Mouse (Mus musculus): ENCODE results near the gene Gse1. TPM values are rescaled to one million over a fixed set of nuclear protein-coding genes. Genes with fewer than 3 reads are reported as not detected.
A peak's percentile ranks its signal among the peaks of the same experiment; 100 is the strongest.

Gse1 gene
- total and polyA plus RNA-seq, 3 experiments, result 23.6 to 128 (median 66.9) TPM

- Histone ChIP-seq H3K27me3 (ENCODE audit: control insufficient read depth in 1 of 2, insufficient read depth in 2 of 2, low read length in 2 of 2) (no peaks in the 10 kb centered on the region), H3K4me3 (ENCODE audit: control insufficient read depth in 1 of 2, insufficient read depth in 1 of 2, low read depth in 2 of 2, low read length in 2 of 2) (peak overlapping the region; percentile 45 to 71; a peak in 3 of 4 replicates), H3K27ac (ENCODE audit: control insufficient read depth, low read depth, low read length) (peak overlapping the region; percentile 90), H3K36me3 (ENCODE audit: control insufficient read depth in 1 of 2, insufficient read depth in 2 of 2, low read length in 2 of 2) (peaks cover 0 to 39% of the 10 kb centered on the region in 2 experiments; a peak in 2 of 4 replicates), H3K79me2 (ENCODE audit: control insufficient read depth, insufficient read depth, low read length, poor library complexity) (peaks cover 18% of the 10 kb centered on the region), H3K9ac (ENCODE audit: control insufficient read depth, low read depth, low read length, poor library complexity, severe bottlenecking) (peak overlapping the region; percentile 69), H3K9me3 (replicated peaks; ENCODE audit: insufficient read depth, low read length) (no peaks in the 10 kb centered on the region), H3K4me1 (ENCODE audit: control insufficient read depth in 1 of 2, insufficient read depth in 2 of 2, low read length in 2 of 2) (peaks cover 16 to 60% of the 10 kb centered on the region in 2 experiments)
- DNase-seq (ENCODE audit: low read depth, low spot score), result peak; percentile 74
- TF ChIP-seq USF1 (IDR thresholded peaks at IDR 0.05; ENCODE audit: low read depth, low read length), result no peak
- TF ChIP-seq BHLHE40 (IDR thresholded peaks at IDR 0.05; ENCODE audit: borderline replicate concordance, low read depth, low read length), result no peak
- TF ChIP-seq HCFC1 (IDR thresholded peaks at IDR 0.05; ENCODE audit: low read depth, low read length), result no peak
- TF ChIP-seq TBP (IDR thresholded peaks at IDR 0.05; ENCODE audit: low read depth, low read length), result no peak
- TF ChIP-seq CHD1 (IDR thresholded peaks at IDR 0.05; ENCODE audit: low read depth, low read length), result no peak
- TF ChIP-seq ETS1 (IDR thresholded peaks at IDR 0.05; ENCODE audit: low read depth, low read length), result peak; percentile 91
- no peak for TF ChIP-seq USF2 (IDR thresholded peaks at IDR 0.05; ENCODE audit: borderline replicate concordance in 1 of 2, insufficient read depth in 1 of 2, low read depth in 1 of 2, low read length in 2 of 2)
- TF ChIP-seq POLR2AphosphoS2 (IDR thresholded peaks at IDR 0.05; ENCODE audit: low read length), result 0 out of 2 replicates have a peak, but pooled peaks have one; percentile 14
- no peak; the same call in 1 of the 2 replicates for TF ChIP-seq SMC3 (IDR thresholded peaks at IDR 0.05; ENCODE audit: low read depth, low read length)
- TF ChIP-seq MXI1 (IDR thresholded peaks at IDR 0.05; ENCODE audit: low read depth, low read length), result no peak
- TF ChIP-seq ZNF384 (IDR thresholded peaks at IDR 0.05; ENCODE audit: low read depth, low read length), result no peak
- no peak for TF ChIP-seq ZC3H11A (IDR thresholded peaks at IDR 0.05; ENCODE audit: low read depth, low read length)
- no peak; the same call in 1 of the 2 replicates for TF ChIP-seq RCOR1 (IDR thresholded peaks at IDR 0.05; ENCODE audit: low read depth, low read length)
- TF ChIP-seq MEF2A (IDR thresholded peaks at IDR 0.05; ENCODE audit: extremely low read depth, insufficient replicate concordance, low read depth, low read length, poor library complexity, severe bottlenecking), result no peak
- TF ChIP-seq TCF12 (IDR thresholded peaks at IDR 0.05; ENCODE audit: low read depth, low read length), result peak; percentile 93
- TF ChIP-seq ZMIZ1 (IDR thresholded peaks at IDR 0.05; ENCODE audit: low read depth, low read length), result no peak
- TF ChIP-seq MAZ (IDR thresholded peaks at IDR 0.05; ENCODE audit: low read depth, low read length), result no peak
- TF ChIP-seq ZKSCAN1 (IDR thresholded peaks at IDR 0.05; ENCODE audit: low read depth, low read length), result no peak
- no peak for TF ChIP-seq RAD21 (IDR thresholded peaks at IDR 0.05; ENCODE audit: low read depth, low read length)
- TF ChIP-seq TAL1 (IDR thresholded peaks at IDR 0.05; ENCODE audit: low read length), result peak; percentile 97
- peak; percentile 67 for TF ChIP-seq SIN3A (IDR thresholded peaks at IDR 0.05; ENCODE audit: low read length)
- peak in 1 of 2 experiments; percentile 27; a peak in 2 of 4 replicates for TF ChIP-seq POLR2A (IDR thresholded peaks at IDR 0.05; ENCODE audit: control insufficient read depth in 1 of 2, insufficient read depth in 1 of 2, low read depth in 1 of 2, low read length in 2 of 2, poor library complexity in 1 of 2)
- no peak for TF ChIP-seq ELF1 (IDR thresholded peaks at IDR 0.05; ENCODE audit: low read depth, low read length)
- no peak for TF ChIP-seq MYC (IDR thresholded peaks at IDR 0.05; ENCODE audit: low read depth, low read length)
- TF ChIP-seq NELFE (IDR thresholded peaks at IDR 0.05; ENCODE audit: low read depth, low read length), result no peak
- TF ChIP-seq UBTF (IDR thresholded peaks at IDR 0.05; ENCODE audit: borderline replicate concordance, insufficient read depth, low read depth, low read length), result no peak
- TF ChIP-seq MAFK (IDR thresholded peaks at IDR 0.05; ENCODE audit: borderline replicate concordance, low read depth, low read length), result no peak
- TF ChIP-seq EP300 (IDR thresholded peaks at IDR 0.05; ENCODE audit: low read depth in 1 of 2, low read length in 2 of 2), result peak; percentile 86 to 97
- peak; percentile 90 for TF ChIP-seq GATA1 (IDR thresholded peaks at IDR 0.05; ENCODE audit: low read depth, low read length)
- peak; percentile 72; the same call in 1 of the 2 replicates for TF ChIP-seq MYB (IDR thresholded peaks at IDR 0.05; ENCODE audit: low read depth, low read length)
- no peak for TF ChIP-seq GABPA (IDR thresholded peaks at IDR 0.05; ENCODE audit: low read depth, low read length)
- 0 out of 2 replicates have a peak, but pooled peaks have one; percentile 39 for TF ChIP-seq JUND (IDR thresholded peaks at IDR 0.05; ENCODE audit: low read depth, low read length)
- TF ChIP-seq NRF1 (IDR thresholded peaks at IDR 0.05; ENCODE audit: insufficient read depth, low read depth, low read length, poor library complexity, severe bottlenecking), result no peak
- 0 out of 6 replicates have a peak, but pooled peaks of 1 of the 3 experiments have one; percentile 4 for TF ChIP-seq CTCF (IDR thresholded peaks at IDR 0.05 in 2 of 3, conservative IDR thresholded peaks at IDR 0.05 in 1 of 3; ENCODE audit: control insufficient read depth in 1 of 3, insufficient read depth in 1 of 3, low read depth in 2 of 3, low read length in 3 of 3, poor library complexity in 1 of 3, severe bottlenecking in 1 of 3)
- no peak for TF ChIP-seq CHD2 (IDR thresholded peaks at IDR 0.05; ENCODE audit: low read length)
- TF ChIP-seq KAT2A (conservative IDR thresholded peaks at IDR 0.05; ENCODE audit: low read depth, low read length), result no peak
- no peak for TF ChIP-seq E2F4 (IDR thresholded peaks at IDR 0.05; ENCODE audit: borderline replicate concordance, low read depth, low read length)
- peak; percentile 52; the same call in 1 of the 2 replicates for TF ChIP-seq MAX (IDR thresholded peaks at IDR 0.05; ENCODE audit: low read length)
Measured at GRCm38 (mm10) chr8:120369956-120370355, 141.7 kb downstream of the Gse1 start.

All from MEL (cell line).